Mouse (Mus musculus): ENCODE measurements around the gene Fbxo6. TPM values are rescaled to one million over a fixed set of nuclear protein-coding genes. Genes with fewer than 3 reads are reported as not detected.
"Not testable (repeated sequence)": the region's sequence is repeated elsewhere in the genome, so short reads cannot be mapped to it uniquely, and the experiment has no call there.

Gene Fbxo6
- polyA plus RNA-seq, 1 experiment from 2014 or later = 11.0 TPM

GRCm38 (mm10) chr4:148122694-148123066 lies 29.3 kb downstream of the Fbxo6 start:
- Histone ChIP-seq H3K4me1 (replicated peaks) (no peaks in the 10 kb centered on the region), H3K27ac (replicated peaks) (no peak overlapping the region), H3K9me3 (replicated peaks) (no peaks in the 10 kb centered on the region), H3K36me3 (replicated peaks) (no peaks in the 10 kb centered on the region), H3K27me3 (peaks cover 27% of the 10 kb centered on the region), H3K4me2 (no peak overlapping the region), H3K4me3 (replicated peaks) (no peak overlapping the region), H3K9ac (no peak overlapping the region)
- WGBS (ENCODE audit: insufficient replicate concordance) = 53% methylated on average over 3 of the region's 3 CpGs
- no peak for ATAC-seq (ENCODE audit: insufficient read depth)

GRCm38 (mm10) chr4:148121982-148122693 lies 29.8 kb downstream of the Fbxo6 start:
- ATAC-seq (ENCODE audit: insufficient read depth) = no peak
- Histone ChIP-seq H3K9me3 (replicated peaks) (no peaks in the 10 kb centered on the region), H3K9ac (no peak overlapping the region), H3K36me3 (replicated peaks) (no peaks in the 10 kb centered on the region), H3K4me1 (replicated peaks) (no peaks in the 10 kb centered on the region), H3K4me3 (replicated peaks) (no peak overlapping the region), H3K27me3 (peaks cover 22% of the 10 kb centered on the region; the same call in 1 of the 2 replicates), H3K4me2 (no peak overlapping the region), H3K27ac (replicated peaks) (no peak overlapping the region)
- 36% methylated on average over 6 of the region's 6 CpGs for WGBS (ENCODE audit: insufficient replicate concordance)

- no peak for ATAC-seq (ENCODE audit: insufficient read depth)
- Histone ChIP-seq H3K4me2 (no peak overlapping the region), H3K27ac (replicated peaks) (no peak overlapping the region), H3K4me1 (replicated peaks) (no peaks in the 10 kb centered on the region), H3K9ac (no peak overlapping the region), H3K4me3 (replicated peaks) (no peak overlapping the region), H3K36me3 (replicated peaks) (no peaks in the 10 kb centered on the region), H3K27me3 (peaks cover 17% of the 10 kb centered on the region; the same call in 1 of the 2 replicates), H3K9me3 (replicated peaks) (no peaks in the 10 kb centered on the region)
- 68% methylated on average over 4 of the region's 4 CpGs for WGBS (ENCODE audit: insufficient replicate concordance)
Observed at GRCm38 (mm10) chr4:148121362-148121761, 30.6 kb downstream of the Fbxo6 start.

GRCm38 (mm10) chr4:148120555-148120954 lies 31.4 kb downstream of the Fbxo6 start:
- Histone ChIP-seq H3K9me3 (replicated peaks) (no peaks in the 10 kb centered on the region), H3K9ac (no peak overlapping the region), H3K36me3 (replicated peaks) (no peaks in the 10 kb centered on the region), H3K4me1 (replicated peaks) (peaks cover under 1% of the 10 kb centered on the region; the same call in 1 of the 2 replicates), H3K4me3 (replicated peaks) (no peak overlapping the region), H3K27me3 (peaks cover 11% of the 10 kb centered on the region; the same call in 1 of the 2 replicates), H3K27ac (replicated peaks) (no peak overlapping the region), H3K4me2 (no peak overlapping the region)
- no peak for ATAC-seq (ENCODE audit: insufficient read depth)
- 52% methylated on average over 9 of the region's 9 CpGs for WGBS (ENCODE audit: insufficient replicate concordance)

- not testable (repeated sequence) for H3K27ac ChIP-seq (replicated peaks); H3K36me3 ChIP-seq (replicated peaks); H3K4me1 ChIP-seq (replicated peaks); H3K9me3 ChIP-seq (replicated peaks); ATAC-seq (ENCODE audit: insufficient read depth); H3K4me3 ChIP-seq (replicated peaks); H3K9ac ChIP-seq; H3K4me2 ChIP-seq
- H3K27me3 ChIP-seq = peaks cover 15% of the 10 kb centered on the region
- 67% methylated on average over 9 of the region's 9 CpGs for WGBS (ENCODE audit: insufficient replicate concordance)
Observed at GRCm38 (mm10) chr4:148119578-148119977, 32.4 kb downstream of the Fbxo6 start.

- Histone ChIP-seq H3K9ac (no peak overlapping the region), H3K27ac (replicated peaks) (no peak overlapping the region), H3K4me3 (replicated peaks) (no peak overlapping the region), H3K4me2 (no peak overlapping the region), H3K36me3 (replicated peaks) (no peaks in the 10 kb centered on the region), H3K9me3 (replicated peaks) (no peaks in the 10 kb centered on the region), H3K4me1 (replicated peaks) (peaks cover 8% of the 10 kb centered on the region; the same call in 1 of the 2 replicates), H3K27me3 (peaks cover 15% of the 10 kb centered on the region)
- WGBS (ENCODE audit: insufficient replicate concordance) = 52% methylated on average over 4 of the region's 4 CpGs
- ATAC-seq (ENCODE audit: insufficient read depth) = no peak
Observed at GRCm38 (mm10) chr4:148117392-148117791, 34.5 kb downstream of the Fbxo6 start.

GRCm38 (mm10) chr4:148116657-148117056 lies 35.3 kb downstream of the Fbxo6 start:
- Histone ChIP-seq H3K4me3 (replicated peaks) (no peak overlapping the region), H3K36me3 (replicated peaks) (no peaks in the 10 kb centered on the region), H3K27me3 (peaks cover 20% of the 10 kb centered on the region), H3K9me3 (replicated peaks) (no peaks in the 10 kb centered on the region), H3K27ac (replicated peaks) (no peak overlapping the region), H3K9ac (no peak overlapping the region), H3K4me2 (no peak overlapping the region), H3K4me1 (replicated peaks) (peaks cover 8% of the 10 kb centered on the region; the same call in 1 of the 2 replicates)
- WGBS (ENCODE audit: insufficient replicate concordance) = 58% methylated on average over 4 of the region's 4 CpGs
- ATAC-seq (ENCODE audit: insufficient read depth) = no peak

GRCm38 (mm10) chr4:148115467-148115866 lies 36.5 kb downstream of the Fbxo6 start:
- H3K36me3 ChIP-seq (replicated peaks) = no peaks in the 10 kb centered on the region

GRCm38 (mm10) chr4:148114758-148115391 lies 37.1 kb downstream of the Fbxo6 start:
- peaks cover 20% of the 10 kb centered on the region for H3K27me3 ChIP-seq
- no peaks in the 10 kb centered on the region for H3K9me3 ChIP-seq (replicated peaks)
- 6% methylated on average over 15 of the region's 15 CpGs for WGBS (ENCODE audit: insufficient replicate concordance)
- peak; percentile 39; the same call in 1 of the 2 replicates for ATAC-seq (ENCODE audit: insufficient read depth)
- no peaks in the 10 kb centered on the region for H3K36me3 ChIP-seq (replicated peaks)
- peaks cover 8% of the 10 kb centered on the region; the same call in 1 of the 2 replicates for H3K4me1 ChIP-seq (replicated peaks)
- H3K4me2 ChIP-seq = no peak overlapping the region
- H3K27ac ChIP-seq (replicated peaks) = no peak overlapping the region
- no peak overlapping the region for H3K9ac ChIP-seq
- H3K4me3 ChIP-seq (replicated peaks) = no peak overlapping the region

More at GRCm38 (mm10) chr4:148115467-148115866, 36.5 kb downstream of the Fbxo6 start:
- ATAC-seq (ENCODE audit: insufficient read depth) = peak; percentile 10; the same call in 1 of the 2 replicates
- H3K4me3 ChIP-seq (replicated peaks) = no peak overlapping the region
- no peak overlapping the region; the same call in 1 of the 2 replicates for H3K4me2 ChIP-seq
- H3K9ac ChIP-seq = no peak overlapping the region
- no peaks in the 10 kb centered on the region for H3K9me3 ChIP-seq (replicated peaks)
- H3K4me1 ChIP-seq (replicated peaks) = peaks cover 8% of the 10 kb centered on the region; the same call in 1 of the 2 replicates
- peaks cover 20% of the 10 kb centered on the region for H3K27me3 ChIP-seq
- 3% methylated on average over 15 of the region's 15 CpGs for WGBS (ENCODE audit: insufficient replicate concordance)
- H3K27ac ChIP-seq (replicated peaks) = no peak overlapping the region

- no peak overlapping the region for H3K4me3 ChIP-seq (replicated peaks)
- WGBS (ENCODE audit: insufficient replicate concordance) = 59% methylated on average over 12 of the region's 12 CpGs
- H3K27me3 ChIP-seq = peaks cover 35% of the 10 kb centered on the region
- H3K36me3 ChIP-seq (replicated peaks) = no peaks in the 10 kb centered on the region
- H3K9ac ChIP-seq = no peak overlapping the region
- H3K9me3 ChIP-seq (replicated peaks) = no peaks in the 10 kb centered on the region
- no peak for ATAC-seq (ENCODE audit: insufficient read depth)
- H3K27ac ChIP-seq (replicated peaks) = no peak overlapping the region
- no peak overlapping the region for H3K4me2 ChIP-seq
- H3K4me1 ChIP-seq (replicated peaks) = peaks cover 8% of the 10 kb centered on the region; the same call in 1 of the 2 replicates
Observed at GRCm38 (mm10) chr4:148112519-148112918, 39.4 kb downstream of the Fbxo6 start.

GRCm38 (mm10) chr4:148109215-148109614 lies 42.7 kb downstream of the Fbxo6 start:
- H3K9me3 ChIP-seq (replicated peaks) = no peaks in the 10 kb centered on the region
- peak; percentile 51 for ATAC-seq (ENCODE audit: insufficient read depth)
- no peak overlapping the region for H3K4me3 ChIP-seq (replicated peaks)
- 13% methylated on average over 5 of the region's 5 CpGs for WGBS (ENCODE audit: insufficient replicate concordance)
- H3K9ac ChIP-seq = no peak overlapping the region
- no peak overlapping the region for H3K4me2 ChIP-seq
- peaks cover 32% of the 10 kb centered on the region for H3K27me3 ChIP-seq
- H3K27ac ChIP-seq (replicated peaks) = no peak overlapping the region
- H3K36me3 ChIP-seq (replicated peaks) = no peaks in the 10 kb centered on the region
- H3K4me1 ChIP-seq (replicated peaks) = no peaks in the 10 kb centered on the region
